Mouse (Mus musculus) cerebellum, postnatal 36 days (tissue): ENCODE measurements at regions not wholly inside any gene's neighbourhood (a gene's known extent, or its start where the extent isn't known, plus 50 kb on each side); places are given as distances from the start of the nearest gene placed in this dataset.
A peak's percentile ranks its signal among the peaks of the same experiment; 100 is the strongest.
"Not testable (repeated sequence)": the region's sequence is repeated elsewhere in the genome, so short reads cannot be mapped to it uniquely, and the experiment has no call there.

ENCODE experiments used
- DNase-seq, 2 experiments: peaks; one replicate each; pipeline ENCODE4 v3.0.0; 2021 to 2022; ENCODE audit warnings: mixed read lengths in 2 of 2

GRCm38 (mm10) chr8:71081291-71081690 is 175.6 kb downstream of the Map1s start:
- DNase-seq, result not testable (repeated sequence)

- not testable (repeated sequence) for DNase-seq
Measured at GRCm38 (mm10) chr8:71127131-71127530, 145.4 kb upstream of the Myo9b start.

DNA sequence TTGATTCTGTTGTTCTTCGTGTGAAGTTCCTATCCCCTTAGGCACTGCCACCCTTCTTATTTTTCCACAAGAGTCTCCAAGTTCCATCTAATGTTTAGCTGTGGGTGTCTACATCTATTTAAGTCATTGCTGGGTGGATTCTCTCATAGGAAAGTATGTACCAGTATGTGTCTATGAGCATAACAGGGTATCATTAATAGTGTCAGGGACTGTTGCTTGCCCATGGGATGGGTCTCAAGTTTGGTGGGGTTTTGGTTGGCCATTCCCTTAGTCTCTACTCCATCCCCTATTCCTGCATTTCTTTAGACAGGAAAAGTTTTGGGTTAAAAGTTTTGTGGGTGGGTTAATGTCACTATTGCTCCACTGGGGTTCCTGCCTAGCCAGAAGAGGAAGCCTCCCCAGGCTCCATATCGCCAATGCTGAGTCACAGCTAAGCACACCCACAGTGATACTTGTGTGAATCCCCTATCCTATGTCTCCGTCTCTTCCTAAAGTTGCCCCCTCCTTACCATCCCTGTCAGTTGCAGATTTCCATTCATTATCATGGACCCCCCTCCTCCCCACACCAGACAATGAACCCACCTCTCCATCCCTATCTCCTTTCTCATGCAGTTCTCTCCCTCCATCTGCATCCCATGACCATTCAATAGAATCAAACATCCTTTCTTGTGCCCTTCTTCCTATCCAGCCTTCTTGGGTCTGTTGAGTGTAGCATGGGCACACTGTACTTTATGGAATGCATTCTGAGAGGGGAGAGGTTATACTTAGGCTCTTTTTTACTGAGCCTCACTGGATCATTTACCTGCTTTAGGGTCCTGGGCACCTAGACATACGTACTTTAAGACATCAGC is 141.9 kb upstream of the Myo9b start:
- DNase-seq, result no peak

DNA sequence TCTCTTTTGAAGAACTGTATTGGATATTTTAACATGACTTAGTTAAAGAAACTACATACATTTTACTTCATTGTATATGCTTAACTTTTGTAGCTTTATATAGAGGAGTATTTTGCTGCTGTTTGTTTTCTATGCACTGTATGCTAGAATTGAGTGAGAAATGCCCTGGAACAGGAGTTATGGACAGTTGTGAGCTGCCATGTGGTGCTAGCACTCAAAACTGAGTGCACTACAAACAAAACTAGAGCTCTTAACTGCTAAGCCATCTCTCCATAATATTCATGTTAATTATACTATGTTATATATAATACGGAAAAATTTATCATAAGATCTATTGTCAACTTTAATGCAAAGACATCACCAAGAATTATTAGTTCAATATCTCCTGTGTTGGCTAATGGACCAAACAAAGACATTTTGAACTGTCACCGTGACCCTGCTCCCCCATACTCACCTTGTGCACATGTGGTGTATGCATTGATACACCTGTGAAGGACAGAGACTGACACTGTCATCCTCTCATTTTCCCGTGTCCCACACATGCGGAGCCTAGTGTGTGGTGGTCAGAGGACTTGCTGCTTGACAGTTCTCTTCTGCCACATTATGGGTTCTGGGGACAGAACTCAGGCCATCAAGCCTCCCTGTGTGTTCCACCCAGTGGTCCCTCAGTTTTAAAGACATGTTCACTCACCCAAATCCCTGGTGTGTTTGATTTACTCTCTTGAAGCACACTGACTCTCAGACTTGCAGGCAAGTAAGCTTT is 141.0 kb upstream of the Myo9b start:
- peak in 1 of 2 experiments; percentile 3 for DNase-seq

GRCm38 (mm10) chr8:71132898-71133297 is 139.6 kb upstream of the Myo9b start:
- not testable (repeated sequence) for DNase-seq

GRCm38 (mm10) chr8:71137131-71137530 is 135.4 kb upstream of the Myo9b start:
- not testable (repeated sequence) for DNase-seq

DNA sequence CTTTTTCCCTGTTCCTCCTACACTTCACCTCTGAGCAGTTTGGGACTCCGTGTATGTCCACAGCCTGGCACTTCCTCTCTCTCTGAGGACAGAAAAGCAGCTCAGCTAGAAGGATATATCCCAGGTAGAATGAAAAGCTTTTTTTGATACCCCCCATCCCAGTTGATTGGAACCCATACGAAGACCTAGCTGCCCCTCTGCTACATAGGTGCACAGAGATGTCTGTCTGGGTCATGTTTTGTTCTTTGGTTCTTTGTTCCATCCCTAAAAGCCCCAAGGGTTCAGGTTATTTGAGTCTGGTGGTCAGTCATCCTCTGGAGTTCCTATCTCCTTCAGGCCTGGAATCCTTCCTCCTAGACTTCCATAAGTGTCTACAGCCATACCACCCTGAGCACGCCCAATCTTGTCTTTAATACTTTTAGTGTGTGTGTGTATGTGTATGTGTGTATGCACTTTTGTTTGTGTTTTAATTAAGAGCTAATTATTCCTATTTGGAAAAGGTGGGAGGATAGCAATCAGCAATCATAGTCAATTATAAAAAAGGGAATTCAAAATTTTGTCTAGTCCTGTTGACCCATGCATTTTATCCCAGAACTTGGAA is 130.0 kb upstream of the Myo9b start:
- DNase-seq, result not testable (repeated sequence)

- not testable (repeated sequence) for DNase-seq
Measured at GRCm38 (mm10) chr8:71171478-71172210, 100.9 kb upstream of the Myo9b start.

- not testable (repeated sequence) for DNase-seq
Measured at GRCm38 (mm10) chr8:71192939-71193338, 79.6 kb upstream of the Myo9b start.

DNA sequence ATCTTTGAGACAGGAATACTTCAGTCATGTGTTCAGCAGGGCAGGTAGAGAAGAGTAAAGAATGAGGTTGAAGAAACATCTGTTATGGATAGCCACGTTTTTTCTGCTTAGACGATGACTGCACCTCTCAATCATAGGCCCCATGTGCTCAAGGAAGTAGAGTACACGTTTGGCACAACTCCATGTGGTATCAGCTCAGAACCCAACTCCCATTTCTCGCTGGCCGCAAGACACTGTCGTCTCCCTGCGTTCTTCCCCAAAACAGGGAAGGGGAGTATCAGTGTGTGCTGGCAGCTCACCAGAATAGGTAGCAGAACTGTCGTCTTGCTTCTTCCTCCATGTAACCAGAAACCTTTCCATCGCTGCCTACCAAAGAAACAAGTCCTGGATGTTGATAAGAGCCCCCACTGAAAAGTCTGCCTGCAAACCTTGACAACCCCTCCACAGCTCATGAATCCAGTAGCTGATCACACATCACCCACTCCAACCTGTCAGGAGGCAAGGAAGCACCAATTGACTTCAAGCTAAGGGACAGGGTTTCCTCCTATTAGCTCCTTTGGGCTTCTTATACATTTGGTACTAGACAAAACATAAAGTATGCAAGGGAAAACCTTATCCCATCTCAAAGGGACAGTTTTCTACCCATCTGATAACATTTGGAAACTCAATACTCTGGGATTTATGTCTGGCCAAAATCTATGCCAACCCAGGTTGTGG is 77.3 kb upstream of the Myo9b start:
- DNase-seq, result not testable (repeated sequence)
